Mouse (Mus musculus) stomach, embryonic 15.5 days (tissue): ENCODE measurements at regions not wholly inside any gene's neighbourhood (a gene's known extent, or its start where the extent isn't known, plus 50 kb on each side); places are given as distances from the start of the nearest gene placed in this dataset.
"Not testable (repeated sequence)": the region's sequence is repeated elsewhere in the genome, so short reads cannot be mapped to it uniquely, and the experiment has no call there.

Experiments
- ATAC-seq: fragments of 200-750 bp; cut with Nextera tagmentation; 2 replicates; pipeline ENCODE4 v1.8.0; 2017; ENCODE audit warnings: low read depth, moderate number of reproducible peaks, moderate TSS enrichment; ENCODE audit not compliant: insufficient read depth, low FRiP score
- H3K27ac ChIP-seq: fragments of 300-500 bp; sonication (generic); 2 replicates; pipeline ENCODE4 v1.5.1; 2015; ENCODE audit warnings: mild to moderate bottlenecking, inconsistent platforms
- H3K27me3 ChIP-seq: fragments of 300-500 bp; sonication (generic); replicated peaks from 2 replicates; pipeline ENCODE4 v1.6.1; 2015; ENCODE audit warnings: inconsistent platforms
- H3K36me3 ChIP-seq: fragments of 300-500 bp; sonication (generic); 2 replicates; pipeline ENCODE4 v1.6.1; 2015; ENCODE audit warnings: inconsistent platforms
- H3K4me1 ChIP-seq: fragments of 300-500 bp; sonication (generic); 2 replicates; pipeline ENCODE4 v1.6.1; 2015; ENCODE audit warnings: inconsistent platforms
- H3K4me2 ChIP-seq: fragments of 300-500 bp; sonication (generic); 2 replicates; pipeline ENCODE4 v1.6.1; 2015; ENCODE audit warnings: mild to moderate bottlenecking, inconsistent platforms
- H3K4me3 ChIP-seq: fragments of 300-500 bp; sonication (generic); replicated peaks from 2 replicates; pipeline ENCODE4 v1.5.1; 2015; ENCODE audit warnings: inconsistent platforms
- H3K9ac ChIP-seq: fragments of 300-500 bp; sonication (generic); 2 replicates; pipeline ENCODE4 v1.6.1; 2015; ENCODE audit warnings: inconsistent platforms
- H3K9me3 ChIP-seq: fragments of 300-500 bp; sonication (generic); 2 replicates; pipeline ENCODE4 v1.6.1; 2016; ENCODE audit warnings: inconsistent platforms
- WGBS: fragments of 180-500 bp; shearing (Covaris S2); methylation state at CpG from one replicate; pipeline ENCODE4 v1.1.7; 2015; 5-methylcytosine and 5-hydroxymethylcytosine counted together

DNA sequence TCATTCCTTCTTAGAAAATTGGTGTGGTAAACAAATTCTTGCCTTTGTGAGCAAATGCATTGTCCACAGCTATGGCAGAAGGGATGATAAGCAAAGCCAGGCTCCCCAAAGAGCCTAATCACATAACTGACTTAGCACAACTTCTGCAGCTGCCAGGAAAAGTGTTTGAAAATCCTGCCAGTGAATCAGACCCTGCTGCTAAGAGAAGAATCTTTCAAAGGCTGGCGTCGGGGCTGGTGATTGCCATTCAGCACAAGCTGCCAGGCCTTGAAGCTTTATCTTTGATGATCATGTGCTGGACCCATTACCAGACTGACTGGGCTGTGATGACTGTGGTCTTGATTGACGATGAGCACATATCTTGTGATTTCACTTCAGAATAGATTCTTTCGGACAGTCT lies 713.9 kb upstream of the Tex47 start:
- no peak overlapping the region for H3K27ac ChIP-seq
- H3K9ac ChIP-seq: no peak overlapping the region
- no peak overlapping the region for H3K4me3 ChIP-seq
- H3K4me1 ChIP-seq: no peaks in the 10 kb centered on the region
- no peaks in the 10 kb centered on the region for H3K27me3 ChIP-seq
- no peaks in the 10 kb centered on the region for H3K9me3 ChIP-seq
- no peak overlapping the region for H3K4me2 ChIP-seq
- 76% methylated on average over 4 of the region's 4 CpGs for WGBS
- no peak for ATAC-seq
- H3K36me3 ChIP-seq: no peaks in the 10 kb centered on the region

DNA sequence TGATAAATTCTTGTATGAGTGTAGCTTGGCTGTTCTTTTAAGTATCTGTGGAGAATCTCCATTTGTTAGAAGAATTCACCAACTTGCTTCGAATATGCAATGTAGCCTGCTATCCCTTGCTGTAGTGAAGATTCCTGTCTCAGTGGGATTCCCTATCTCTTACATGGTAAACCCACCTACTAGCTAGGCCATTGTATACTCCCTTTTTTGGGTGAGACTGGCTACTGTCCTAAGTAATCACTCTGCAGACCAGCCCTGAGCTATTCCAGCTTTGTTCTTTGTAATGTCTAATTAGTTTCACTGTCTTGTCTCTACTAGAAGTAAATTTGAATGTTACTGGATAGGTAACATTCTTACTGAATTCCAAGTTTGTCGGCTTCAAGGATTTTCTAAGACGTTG lies 692.8 kb upstream of the Tex47 start:
- 70% methylated on average over 3 of the region's 3 CpGs for WGBS
- H3K36me3 ChIP-seq, ATAC-seq, H3K4me1 ChIP-seq, H3K9ac ChIP-seq, H3K4me2 ChIP-seq, H3K27me3 ChIP-seq, H3K4me3 ChIP-seq, H3K9me3 ChIP-seq, H3K27ac ChIP-seq: not testable (repeated sequence)

DNA sequence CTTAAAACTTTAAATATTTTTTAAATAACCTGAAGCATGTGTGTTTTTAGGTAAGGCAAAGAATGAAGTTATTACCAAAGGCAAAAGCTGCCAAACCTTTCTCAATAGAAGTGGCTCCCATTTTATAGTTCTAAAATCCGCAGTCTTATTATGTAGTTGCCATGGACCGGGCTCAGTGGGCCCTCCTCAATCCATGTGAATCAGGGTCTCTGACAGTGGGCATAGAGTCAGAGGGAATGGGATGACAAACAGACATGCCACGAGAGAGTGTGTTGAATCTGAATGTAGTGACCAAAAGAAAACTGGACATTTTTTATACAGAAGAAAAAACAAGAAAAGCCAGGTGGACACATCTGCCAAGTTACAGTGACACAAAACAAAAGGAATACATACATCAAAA lies 659.0 kb upstream of the Tex47 start:
- H3K9me3 ChIP-seq: no peaks in the 10 kb centered on the region
- H3K36me3 ChIP-seq: no peaks in the 10 kb centered on the region
- no peaks in the 10 kb centered on the region for H3K4me1 ChIP-seq
- no peak overlapping the region for H3K9ac ChIP-seq
- H3K4me3 ChIP-seq: no peak overlapping the region
- 70% methylated on average over 3 of the region's 3 CpGs for whole genome bisulfite sequencing
- no peak overlapping the region for H3K27ac ChIP-seq
- no peaks in the 10 kb centered on the region for H3K27me3 ChIP-seq
- ATAC-seq: no peak
- H3K4me2 ChIP-seq: no peak overlapping the region

DNA sequence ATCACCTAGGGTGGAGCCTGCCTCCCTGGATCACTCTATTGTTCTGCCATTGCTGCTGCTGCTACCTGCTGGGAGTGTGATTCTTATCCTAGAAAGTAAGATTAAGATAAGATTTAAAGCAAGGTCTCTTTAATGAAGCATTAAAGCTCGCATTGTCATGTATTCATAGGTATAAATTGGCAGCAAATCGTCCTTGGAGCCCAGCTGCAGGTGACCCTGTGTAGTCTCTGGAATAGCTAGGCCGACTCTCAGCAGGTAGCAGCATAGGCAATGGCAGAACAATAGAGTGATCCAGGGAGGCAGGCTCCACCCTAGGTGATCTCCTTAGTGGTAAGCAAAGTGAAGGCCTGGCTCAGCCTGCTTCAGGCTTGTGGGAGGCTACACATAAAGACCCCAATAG lies 627.7 kb upstream of the Tex47 start:
- not testable (repeated sequence) for H3K4me2 ChIP-seq, H3K27ac ChIP-seq, ATAC-seq, H3K36me3 ChIP-seq, H3K9me3 ChIP-seq, H3K27me3 ChIP-seq, H3K4me1 ChIP-seq, H3K4me3 ChIP-seq, H3K9ac ChIP-seq
- 55% methylated on average over 3 of the region's 3 CpGs for WGBS

DNA sequence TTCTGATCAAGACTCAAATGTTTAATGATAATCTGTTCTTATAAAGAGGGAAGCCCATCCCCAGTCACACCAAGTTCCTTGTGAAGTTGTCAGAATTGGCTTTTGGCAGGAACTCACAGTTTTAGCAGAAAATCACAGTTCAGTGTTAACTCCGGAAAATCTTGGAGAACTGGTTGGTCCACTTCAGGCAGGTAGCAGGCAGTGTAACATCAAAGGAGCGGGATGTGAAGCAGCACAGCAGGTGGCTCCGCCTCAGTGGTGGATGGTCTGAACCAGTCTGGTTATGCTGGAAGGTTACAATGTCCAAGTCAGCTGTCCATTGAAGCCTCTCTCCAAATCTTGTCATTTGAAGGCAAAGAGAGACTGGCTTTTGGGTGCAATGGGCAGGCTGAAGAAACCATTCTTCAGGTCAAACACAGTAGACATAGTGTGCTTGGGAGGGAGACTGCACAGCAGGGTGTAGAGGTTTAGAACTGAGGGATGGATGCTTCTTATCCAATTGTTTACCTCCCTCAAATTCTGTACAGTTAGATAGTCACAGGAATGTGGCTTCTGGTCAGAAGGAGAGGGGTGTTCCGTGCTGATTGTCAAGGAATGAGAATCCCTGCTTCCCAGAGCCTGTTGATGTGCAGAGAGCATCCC lies 594.1 kb upstream of the Tex47 start:
- WGBS: 57% methylated on average over 4 of the region's 4 CpGs
- Histone ChIP-seq H3K4me3 (no peak overlapping the region), H3K36me3 (no peaks in the 10 kb centered on the region), H3K4me1 (no peaks in the 10 kb centered on the region), H3K27me3 (no peaks in the 10 kb centered on the region), H3K4me2 (no peak overlapping the region), H3K27ac (no peak overlapping the region), H3K9me3 (no peaks in the 10 kb centered on the region), H3K9ac (no peak overlapping the region)
- ATAC-seq: peak; percentile 56; the same call in 1 of the 2 replicates

DNA sequence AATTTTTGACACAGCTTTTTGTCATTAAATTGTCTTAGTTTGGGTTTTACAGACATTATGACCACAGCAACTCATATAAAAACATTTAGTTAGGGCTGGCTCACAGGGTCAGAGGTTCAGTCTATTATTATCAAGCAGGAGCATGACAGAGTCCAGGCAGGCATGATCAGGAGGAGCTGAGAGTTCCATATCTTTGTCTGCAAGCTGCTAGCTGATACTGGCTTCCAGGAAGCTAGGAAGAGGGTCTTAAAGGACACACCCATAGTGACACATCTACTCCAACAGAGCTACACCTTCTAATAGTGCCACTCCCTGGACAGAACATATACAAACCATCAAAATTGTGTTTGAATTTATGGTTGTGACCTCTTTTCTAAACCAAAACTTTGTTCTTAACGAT lies 587.7 kb upstream of the Tex47 start:
- H3K9ac ChIP-seq: no peak overlapping the region
- no peaks in the 10 kb centered on the region for H3K4me1 ChIP-seq
- H3K36me3 ChIP-seq: no peaks in the 10 kb centered on the region
- H3K9me3 ChIP-seq: no peaks in the 10 kb centered on the region
- H3K4me3 ChIP-seq: no peak overlapping the region
- H3K27me3 ChIP-seq: no peaks in the 10 kb centered on the region
- no peak overlapping the region for H3K27ac ChIP-seq
- ATAC-seq: no peak
- H3K4me2 ChIP-seq: no peak overlapping the region
- 60% methylated on average over 1 of the region's 1 CpGs for WGBS

DNA sequence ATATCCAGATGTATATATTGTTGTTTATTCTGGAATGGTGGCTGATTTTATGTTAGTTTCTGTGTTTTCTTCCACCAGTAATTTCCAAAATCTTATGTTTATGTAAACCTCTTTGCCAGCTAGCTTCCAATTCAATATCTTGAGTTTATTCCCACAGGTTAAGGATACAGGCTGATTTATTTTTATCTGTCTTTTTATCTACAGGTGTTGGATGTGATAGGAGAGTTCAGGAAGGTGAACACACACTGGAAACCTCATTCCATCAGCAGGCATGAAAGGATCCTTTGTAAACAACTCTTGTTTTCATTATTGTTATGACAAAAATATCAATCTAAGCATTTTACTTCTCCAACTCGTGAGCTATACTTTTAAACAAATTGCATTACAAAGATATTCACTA lies 587.3 kb upstream of the Tex47 start:
- Histone ChIP-seq H3K27me3 (no peaks in the 10 kb centered on the region), H3K4me2 (no peak overlapping the region), H3K27ac (no peak overlapping the region), H3K9ac (no peak overlapping the region), H3K9me3 (no peaks in the 10 kb centered on the region), H3K4me1 (no peaks in the 10 kb centered on the region), H3K4me3 (no peak overlapping the region), H3K36me3 (no peaks in the 10 kb centered on the region)
- no peak for ATAC-seq
- WGBS: 43% methylated on average over 1 of the region's 1 CpGs
